Mouse (Mus musculus) A20 (cell line): ENCODE results near the gene Aqp7.
A peak's percentile ranks its signal among the peaks of the same experiment; 100 is the strongest.

Experiments used
- DNase-seq: peaks from one replicate; pipeline ENCODE4 v3.0.0-alpha.2; 2011; ENCODE audit warnings: low read depth, low spot score

Gene Aqp7

GRCm38 (mm10) chr4:41000842-41001639 lies 46.9 kb downstream of the Aqp7 start:
- peak; percentile 12 for DNase-seq

GRCm38 (mm10) chr4:41000271-41000670 lies 47.7 kb downstream of the Aqp7 start:
- DNase-seq, result no peak

DNA sequence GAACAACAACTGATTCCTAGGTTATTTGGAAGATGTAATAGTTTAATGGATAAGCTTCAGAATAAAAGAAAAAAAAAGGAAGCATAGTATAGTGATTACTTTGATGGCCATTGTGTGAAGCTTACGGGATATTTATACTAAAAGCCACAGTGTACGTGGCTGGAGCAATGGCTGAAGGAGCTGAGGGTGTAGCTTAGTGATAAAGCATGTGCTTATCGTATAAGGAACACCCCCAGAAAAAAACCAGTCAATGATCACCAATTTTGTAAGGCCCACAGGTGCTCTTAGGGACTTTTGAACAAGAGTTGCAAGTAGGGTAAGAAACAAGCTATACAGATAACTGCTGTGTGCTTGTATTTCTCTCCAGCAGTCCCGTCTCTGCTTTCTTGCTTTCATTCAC lies 50.0 kb downstream of the Aqp7 start:
- no peak for DNase-seq

GRCm38 (mm10) chr4:40996302-40996701 lies 51.6 kb downstream of the Aqp7 start:
- DNase-seq, result no peak

DNA sequence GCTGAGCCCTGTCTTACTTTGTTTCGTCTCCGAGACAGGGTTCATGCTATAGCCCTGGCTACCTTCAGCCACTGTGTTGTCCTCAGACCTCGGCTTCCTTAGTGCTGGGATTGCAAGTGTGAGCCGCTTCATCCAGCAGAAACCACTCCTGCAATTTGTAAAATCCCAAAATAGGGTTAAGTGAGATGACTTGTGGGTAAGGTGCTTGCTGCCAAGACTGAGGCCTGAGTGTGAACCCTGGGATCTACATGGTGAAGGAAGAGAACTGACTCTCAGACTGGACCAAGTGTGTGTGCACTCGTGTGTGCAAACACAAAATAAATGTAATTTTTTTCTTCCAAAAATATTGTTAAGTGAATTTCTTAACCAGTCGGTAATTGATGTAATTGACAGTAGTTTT lies 58.3 kb downstream of the Aqp7 start:
- DNase-seq, result no peak

- DNase-seq, result no peak
Measured at GRCm38 (mm10) chr4:40983686-40984085, 64.3 kb downstream of the Aqp7 start.
